Mouse (Mus musculus) right cerebral cortex, postnatal 10 days (tissue): ENCODE results near the gene Vmp1.

Source experiments
- DNase-seq, 2 experiments: peaks; one replicate each; pipeline ENCODE4 v3.0.0; 2021; ENCODE audit warnings: low spot score in 2 of 2

The Vmp1 gene

GRCm38 (mm10) chr11:86602116-86602515 lies 81.5 kb downstream of the Vmp1 start:
- DNase-seq = no peak

GRCm38 (mm10) chr11:86600209-86600557 lies 83.5 kb downstream of the Vmp1 start:
- no peak for DNase-seq

GRCm38 (mm10) chr11:86599378-86600208 lies 84.0 kb downstream of the Vmp1 start:
- DNase-seq = no peak

- no peak for DNase-seq
Measured at GRCm38 (mm10) chr11:86598572-86598971, 85.1 kb downstream of the Vmp1 start.

- DNase-seq = no peak
Measured at GRCm38 (mm10) chr11:86598154-86598553, 85.5 kb downstream of the Vmp1 start.

GRCm38 (mm10) chr11:86596976-86597375 lies 86.7 kb downstream of the Vmp1 start:
- DNase-seq = no peak

- no peak for DNase-seq
Measured at GRCm38 (mm10) chr11:86596187-86596960, 87.3 kb downstream of the Vmp1 start.

GRCm38 (mm10) chr11:86595366-86595765 lies 88.3 kb downstream of the Vmp1 start:
- no peak for DNase-seq

GRCm38 (mm10) chr11:86594188-86594876 lies 89.3 kb downstream of the Vmp1 start:
- DNase-seq = no peak

GRCm38 (mm10) chr11:86593443-86593842 lies 90.2 kb downstream of the Vmp1 start:
- no peak for DNase-seq

GRCm38 (mm10) chr11:86592993-86593392 lies 90.6 kb downstream of the Vmp1 start:
- DNase-seq = no peak

- no peak for DNase-seq
Measured at GRCm38 (mm10) chr11:86591931-86592616, 91.6 kb downstream of the Vmp1 start.

- no peak for DNase-seq
Measured at GRCm38 (mm10) chr11:86591301-86591845, 92.3 kb downstream of the Vmp1 start.

- no peak for DNase-seq
Measured at GRCm38 (mm10) chr11:86590579-86590978, 93.1 kb downstream of the Vmp1 start.

- no peak for DNase-seq
Measured at GRCm38 (mm10) chr11:86590066-86590465, 93.6 kb downstream of the Vmp1 start.

- no peak for DNase-seq
Measured at GRCm38 (mm10) chr11:86588583-86589298, 94.9 kb downstream of the Vmp1 start.

GRCm38 (mm10) chr11:86587830-86588229 lies 95.8 kb downstream of the Vmp1 start:
- no peak for DNase-seq

- DNase-seq = no peak
Measured at GRCm38 (mm10) chr11:86586868-86587792, 96.5 kb downstream of the Vmp1 start.

GRCm38 (mm10) chr11:86586177-86586867 lies 97.3 kb downstream of the Vmp1 start:
- no peak for DNase-seq
